Mouse (Mus musculus) mouse trophoblast stem cell (cell line): ENCODE results near the gene Gm8765.
"Not testable (repeated sequence)": the region's sequence is repeated elsewhere in the genome, so short reads cannot be mapped to it uniquely, and the experiment has no call there.

ENCODE experiments used
- in situ Hi-C, 2 experiments: fragments of 300-500 bp; cut with MseI, MboI; formaldehyde crosslinking; loops; 2 replicates in 1 of 2; 3 replicates in 1 of 2; pipeline ENCODE4 v1.15.1; 2025

Gene Gm8765

GRCm38 (mm10) chr13:50698012-50698411 lies at the start of gene Gm8765:
TSS of gene Gm8765 (plus strand) at chr13:50698312.
- in situ Hi-C loops: not testable (repeated sequence)

GRCm38 (mm10) chr13:50648771-50649170 lies 49.3 kb upstream of the Gm8765 start:
- in situ Hi-C loops: not testable (repeated sequence)

GRCm38 (mm10) chr13:50750282-50750681 lies 52.2 kb downstream of the Gm8765 start:
- in situ Hi-C loops: not testable (repeated sequence)

GRCm38 (mm10) chr13:50751732-50752131 lies 53.6 kb downstream of the Gm8765 start:
- in situ Hi-C loops: no loop called here

GRCm38 (mm10) chr13:50752961-50753360 lies 54.8 kb downstream of the Gm8765 start:
- in situ Hi-C loops: not testable (repeated sequence)
